Mouse (Mus musculus) lung, adult 18-20 months (tissue): ENCODE measurements around the gene Mast2.

Experiments used
- DNase-seq, 2 experiments: peaks; one replicate each; pipeline ENCODE4 v3.0.0; 2022; ENCODE audit warnings: mixed read lengths in 2 of 2

Gene Mast2

GRCm38 (mm10) chr4:116405955-116406351 is 58.0 kb downstream of the Mast2 start:
- DNase-seq = no peak

DNA sequence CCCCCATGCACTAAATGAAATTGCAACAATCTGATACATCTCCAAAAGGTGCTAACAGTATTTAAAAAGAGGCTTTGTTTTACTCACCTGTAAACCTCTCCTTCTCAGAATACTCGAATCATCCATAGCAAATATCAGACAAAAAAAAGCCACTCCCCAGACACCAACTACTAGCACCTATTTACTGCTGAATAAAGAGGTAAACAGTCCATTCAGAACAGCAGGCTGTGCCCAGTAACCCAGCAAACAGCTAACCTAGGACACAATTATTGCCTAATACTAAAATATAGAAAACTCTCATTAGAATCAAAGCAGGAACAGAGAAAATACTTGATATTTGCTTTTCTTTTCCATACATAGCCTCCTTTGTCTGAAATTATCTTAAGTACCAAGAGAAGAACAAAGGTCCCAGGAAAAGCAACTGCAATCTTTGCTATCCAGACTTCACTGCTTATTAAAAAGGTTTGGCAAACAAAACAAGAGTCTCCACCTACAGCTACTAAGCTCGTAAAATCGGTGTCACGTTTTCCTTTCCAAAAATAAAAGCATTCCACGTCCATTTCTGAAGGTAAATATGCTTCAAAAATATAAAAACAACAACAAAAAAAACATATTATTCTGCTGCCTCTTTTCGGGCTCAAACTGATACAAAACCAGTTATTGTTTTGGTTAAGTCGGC is 58.6 kb downstream of the Mast2 start:
- no peak for DNase-seq

DNA sequence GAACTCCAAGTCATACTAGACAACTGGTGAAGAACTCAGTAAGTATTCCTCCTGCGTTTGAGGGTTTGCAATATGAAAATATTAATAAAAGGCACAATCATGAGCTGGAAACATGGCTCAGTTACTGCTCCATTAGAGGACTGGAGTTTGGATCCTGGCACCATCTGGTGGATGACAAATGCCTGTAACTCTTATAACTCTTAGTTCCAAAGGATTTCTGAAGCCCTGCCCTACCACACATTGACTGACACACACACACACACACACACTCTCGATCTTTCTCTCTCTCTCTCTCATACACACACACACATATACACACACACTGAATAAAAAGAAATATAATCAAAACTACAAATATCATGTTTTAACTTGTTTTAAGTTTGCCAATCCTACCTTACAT is 60.1 kb downstream of the Mast2 start:
- DNase-seq = no peak

DNA sequence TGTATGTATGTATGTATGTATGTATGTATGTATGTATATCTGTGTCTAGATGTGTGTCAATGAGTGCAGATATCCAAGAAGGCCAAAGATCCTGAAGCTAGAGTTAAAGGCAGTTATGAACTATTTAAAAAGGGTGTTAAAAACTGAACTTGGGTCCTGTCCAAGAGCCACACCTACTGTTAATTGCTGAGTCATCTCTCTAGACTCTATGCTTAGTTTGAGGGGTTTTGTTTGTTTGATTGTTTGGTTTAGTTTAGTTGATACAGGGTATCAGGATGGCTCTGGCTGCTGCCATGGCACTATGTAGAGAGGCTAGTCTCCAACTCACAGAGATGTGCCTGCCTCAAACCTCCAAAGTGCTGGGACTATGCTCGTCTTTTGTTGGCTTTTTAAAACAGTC is 61.3 kb downstream of the Mast2 start:
- DNase-seq = no peak

DNA sequence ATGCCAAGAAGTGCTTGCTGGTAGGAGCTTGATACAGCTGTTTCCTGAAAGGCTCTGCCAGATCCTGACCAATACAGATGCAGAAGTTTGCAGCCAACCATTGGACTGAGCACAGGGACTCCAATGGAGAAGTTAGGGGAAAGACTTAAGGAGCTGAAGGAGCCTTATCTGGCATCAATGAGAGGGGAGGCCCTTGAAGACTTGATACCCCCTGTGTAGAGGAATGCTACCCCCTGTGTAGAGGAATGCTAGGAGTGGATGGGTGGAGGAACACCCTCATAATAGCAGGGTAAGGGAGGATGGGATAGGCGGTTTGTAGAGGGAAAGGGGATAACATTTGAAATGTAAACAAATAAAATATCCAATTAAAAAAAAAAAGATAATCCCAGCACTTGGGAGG is 65.9 kb downstream of the Mast2 start:
- no peak for DNase-seq

GRCm38 (mm10) chr4:116377973-116378667 is 85.9 kb downstream of the Mast2 start:
- DNase-seq = peak in 1 of 2 experiments; percentile 23

DNA sequence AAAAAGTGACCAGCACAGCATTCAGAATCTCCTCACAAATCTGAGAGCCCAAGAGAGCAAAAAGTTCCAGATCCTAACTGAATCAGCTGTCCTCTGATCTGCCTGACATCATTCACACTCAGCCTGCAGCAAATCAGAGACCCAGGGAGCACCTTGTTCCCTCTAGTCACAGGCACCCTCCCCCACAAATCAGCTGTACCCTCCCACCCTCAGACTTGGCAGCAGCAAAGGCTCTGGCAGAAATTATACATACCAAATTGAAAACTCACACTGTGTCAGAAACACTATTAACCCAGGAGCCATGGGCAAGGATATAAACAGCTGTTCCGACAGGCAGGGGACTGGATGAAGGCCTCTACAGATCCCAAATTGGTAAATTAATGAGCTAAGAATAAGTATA is 92.3 kb downstream of the Mast2 start:
- peak; percentile 56 to 57 for DNase-seq

DNA sequence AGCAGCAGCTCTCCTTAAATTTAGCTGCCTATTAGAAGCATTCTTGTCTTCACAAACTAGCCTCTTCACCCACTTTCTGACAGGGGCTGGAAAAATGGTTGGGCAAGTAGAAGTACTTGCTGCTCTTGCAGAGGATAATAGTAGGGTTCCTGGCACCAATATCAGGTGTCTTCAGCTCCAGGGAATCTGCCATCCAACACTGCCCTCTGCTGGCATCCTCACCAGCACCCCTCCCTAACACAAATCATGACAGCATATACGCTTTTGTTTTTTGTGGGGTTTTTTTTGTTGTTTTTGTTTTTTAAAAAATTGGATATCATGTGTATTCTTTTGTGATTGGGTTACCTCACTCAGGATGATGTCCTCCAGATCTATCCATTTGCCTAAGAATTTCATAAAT is 105.9 kb downstream of the Mast2 start:
- DNase-seq = peak in 1 of 2 experiments; percentile 17

GRCm38 (mm10) chr4:116352919-116353318 is 111.1 kb downstream of the Mast2 start:
- DNase-seq = no peak

DNA sequence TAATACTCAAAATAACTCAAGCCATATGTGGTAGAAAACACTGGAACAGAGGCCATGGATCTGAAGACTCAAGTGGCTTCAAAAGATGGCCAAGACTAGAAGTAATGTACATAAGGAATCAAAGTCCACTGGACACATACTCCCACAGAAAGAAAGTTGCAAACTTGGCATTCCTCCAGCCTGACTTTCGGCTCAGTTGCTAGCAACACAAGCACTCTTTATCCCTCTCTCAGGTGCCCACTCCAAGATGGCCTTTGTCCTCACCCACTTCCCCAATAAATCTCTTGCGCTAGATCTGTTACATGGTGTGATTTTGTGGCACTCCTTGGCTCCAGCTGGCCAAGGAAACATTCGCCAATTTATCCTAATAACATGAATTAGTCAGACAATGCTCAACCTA is 111.5 kb downstream of the Mast2 start:
- peak in 1 of 2 experiments; percentile 31 for DNase-seq

- DNase-seq = peak; percentile 31 to 51
Observed at GRCm38 (mm10) chr4:116342119-116342518, 121.9 kb downstream of the Mast2 start.

GRCm38 (mm10) chr4:116336294-116336693 is 127.7 kb downstream of the Mast2 start:
- DNase-seq = no peak

DNA sequence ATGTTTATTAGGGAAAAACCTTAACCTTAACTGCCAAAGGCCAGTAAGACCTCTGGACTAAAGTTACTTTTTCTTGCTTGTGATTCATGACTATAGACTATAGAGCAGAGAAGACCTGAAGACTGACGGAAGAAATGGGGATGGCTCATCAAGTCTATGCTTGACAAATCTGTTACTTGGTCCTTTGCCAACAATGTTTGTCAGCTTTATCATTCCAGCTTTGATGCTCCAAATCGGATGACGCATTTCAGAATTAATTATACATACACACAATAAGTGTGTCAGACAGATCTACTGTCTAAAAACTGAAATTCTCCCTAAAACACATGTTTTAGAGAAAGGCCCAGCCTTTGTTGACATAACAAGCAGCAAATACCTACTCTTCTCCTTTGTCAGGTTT is 134.7 kb downstream of the Mast2 start:
- DNase-seq = no peak

DNA sequence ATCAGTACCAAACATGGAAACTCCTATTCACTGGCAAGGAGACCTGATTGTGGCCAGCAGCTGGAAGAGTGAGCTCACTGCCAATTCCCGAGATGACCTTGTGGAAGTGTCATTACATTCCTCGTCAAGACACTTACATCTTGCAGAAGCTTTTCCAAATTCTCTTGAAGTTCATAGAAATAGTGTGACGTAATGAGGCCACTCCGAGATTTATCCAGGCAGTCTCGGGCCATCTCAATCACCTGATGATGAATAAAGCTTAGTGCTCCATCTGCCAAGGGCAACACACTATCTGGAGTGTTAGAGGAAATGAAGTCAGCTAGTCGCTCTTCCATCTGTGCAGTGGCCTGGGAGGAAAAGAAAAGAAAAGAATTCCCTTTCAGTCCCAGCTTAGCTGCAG is 141.9 kb downstream of the Mast2 start:
- peak in 1 of 2 experiments; percentile 19 for DNase-seq

GRCm38 (mm10) chr4:116317575-116317974 is 146.4 kb downstream of the Mast2 start:
- no peak for DNase-seq

DNA sequence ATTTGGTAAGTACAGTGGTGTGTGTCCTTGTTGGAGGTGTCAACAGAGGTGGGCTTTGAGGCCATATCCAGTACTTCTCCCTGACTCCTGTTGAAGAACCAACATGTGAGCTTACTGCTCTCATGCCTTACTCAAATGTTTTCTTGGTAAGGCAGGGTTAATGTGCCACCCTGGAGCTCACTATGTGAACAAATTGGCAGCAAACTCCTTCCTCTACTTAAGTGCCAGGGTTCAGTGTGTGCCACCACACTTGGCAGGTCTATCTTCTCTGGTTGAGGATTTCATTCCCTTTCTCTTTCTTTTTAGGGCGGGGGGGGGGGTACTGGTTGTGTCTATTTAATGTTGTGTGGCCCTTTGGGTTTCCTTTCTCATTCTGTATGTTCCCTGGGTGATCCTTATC is 159.4 kb downstream of the Mast2 start:
- no peak for DNase-seq

DNA sequence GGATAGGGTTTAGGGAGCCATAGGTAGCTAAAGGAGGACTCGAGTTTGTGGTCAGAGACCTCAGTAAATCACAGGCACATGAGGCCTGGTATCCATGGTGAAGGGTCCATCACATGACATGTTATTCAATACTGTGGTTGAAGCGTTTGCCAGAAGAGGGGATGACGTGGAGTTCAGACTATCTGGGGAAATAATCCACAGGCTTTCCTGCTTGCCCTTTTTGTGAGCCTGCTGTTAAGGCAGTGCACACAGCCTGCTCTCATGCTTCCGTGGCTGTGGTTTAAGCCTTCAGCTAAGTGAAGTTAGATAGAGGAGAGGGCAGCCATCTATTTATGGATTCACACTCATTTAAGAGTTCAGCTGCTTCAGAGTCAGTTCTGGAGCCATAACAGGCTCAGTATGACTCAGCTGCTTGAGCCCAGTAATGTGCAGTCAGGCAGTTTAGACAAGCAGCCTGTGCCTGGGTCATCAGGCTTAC is 163.1 kb downstream of the Mast2 start:
- peak; percentile 10 to 11 for DNase-seq

GRCm38 (mm10) chr4:116293296-116293695 is 170.7 kb downstream of the Mast2 start:
- no peak for DNase-seq

DNA sequence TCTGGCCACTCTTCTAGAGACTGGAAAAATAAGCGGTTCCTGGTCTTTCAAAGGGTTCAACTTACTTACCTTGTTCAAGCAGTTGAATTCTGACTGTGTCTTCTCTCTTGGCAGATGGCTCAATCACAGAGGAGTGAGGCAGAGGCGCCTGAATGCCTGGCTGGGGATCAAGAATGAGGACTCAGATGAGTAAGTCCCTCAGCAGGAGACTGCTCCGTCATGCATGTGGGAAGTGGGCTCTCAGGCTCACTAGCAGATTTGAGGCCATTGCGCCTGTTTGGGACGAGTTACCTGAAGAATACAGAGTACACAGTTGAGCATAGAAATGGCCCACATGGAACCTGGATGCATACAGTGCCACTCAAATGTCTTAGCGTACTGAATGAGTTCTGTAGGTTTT is 172.4 kb downstream of the Mast2 start:
- no peak for DNase-seq

- DNase-seq = no peak
Observed at GRCm38 (mm10) chr4:116282211-116282610, 181.8 kb downstream of the Mast2 start.

GRCm38 (mm10) chr4:116268220-116268619 is 195.8 kb downstream of the Mast2 start:
- no peak for DNase-seq
